Mouse (Mus musculus) thymus, adult 2 months (tissue): ENCODE measurements around the gene Pou2af1. TPM values are rescaled to one million over a fixed set of nuclear protein-coding genes. Genes with fewer than 3 reads are reported as not detected.
A peak's percentile ranks its signal among the peaks of the same experiment; 100 is the strongest.

Experiments
- DNase-seq: peaks from one replicate; pipeline ENCODE4 v3.0.0; 2021
- H3K27ac ChIP-seq: fragments of 200-500 bp; 2 replicates; pipeline ENCODE4 v1.5.1; 2012; ENCODE audit warnings: low read length, control low read depth; ENCODE audit not compliant: control insufficient read depth, insufficient read depth
- H3K27me3 ChIP-seq: fragments of 200-500 bp; 2 replicates; pipeline ENCODE4 v1.6.1; 2012; ENCODE audit warnings: mild to moderate bottlenecking, low read length, moderate library complexity, mixed read lengths; ENCODE audit not compliant: control insufficient read depth, insufficient read depth
- H3K36me3 ChIP-seq: fragments of 200-500 bp; 2 replicates; pipeline ENCODE4 v1.6.1; 2012; ENCODE audit warnings: mild to moderate bottlenecking, low read length, moderate library complexity; ENCODE audit not compliant: control insufficient read depth, insufficient read depth
- H3K4me1 ChIP-seq: fragments of 200-500 bp; replicated peaks from 2 replicates; pipeline ENCODE4 v1.6.1; 2012; ENCODE audit warnings: low read length; ENCODE audit not compliant: control insufficient read depth, insufficient read depth
- H3K4me3 ChIP-seq: fragments of 200-500 bp; 2 replicates; pipeline ENCODE4 v1.5.1; 2012; ENCODE audit warnings: mild to moderate bottlenecking, low read length, control low read depth, moderate library complexity; ENCODE audit not compliant: control insufficient read depth, insufficient read depth
- CTCF ChIP-seq: fragments of 200-500 bp; IDR thresholded peaks from 2 replicates; pipeline ENCODE4 v1.5.1; 2012; ENCODE audit warnings: mild to moderate bottlenecking, control low read depth, low read length, moderate library complexity, borderline replicate concordance; ENCODE audit not compliant: control insufficient read depth, poor library complexity, insufficient read depth; ENCODE audit errors: extremely low read depth
- POLR2A ChIP-seq: fragments of 200-500 bp; IDR thresholded peaks from 2 replicates; pipeline ENCODE4 v1.6.1; 2012; ENCODE audit warnings: mild to moderate bottlenecking, low read length, control low read depth, moderate library complexity; ENCODE audit not compliant: control insufficient read depth, poor library complexity, insufficient read depth; ENCODE audit errors: extremely low read depth
- WGBS: fragments of 180-500 bp; shearing (Covaris S2); methylation state at CpG from one replicate; pipeline ENCODE4 v1.1.7; 2018; 5-methylcytosine and 5-hydroxymethylcytosine counted together
- polyA plus RNA-seq: library from polyadenylated mRNA; depleted of rRNA; stranded (reverse); fragments of >200 nt; gene quantifications from 2 replicates; pipeline ENCODE4 v1.2.3, GENCODE M21; 2012

The Pou2af1 gene
- polyA plus RNA-seq, 1 experiment: 15.0 TPM

- H3K36me3 ChIP-seq: no peaks in the 10 kb centered on the region
- peak; percentile 42 for DNase-seq
- 7% methylated on average over 4 of the region's 4 CpGs for WGBS
- no peak overlapping the region for H3K27ac ChIP-seq
- TF ChIP-seq POLR2A: no peak
- TF ChIP-seq CTCF: no peak
- peaks cover 45% of the 10 kb centered on the region for H3K4me1 ChIP-seq
- H3K4me3 ChIP-seq: no peak overlapping the region
- no peaks in the 10 kb centered on the region for H3K27me3 ChIP-seq
Observed at GRCm38 (mm10) chr9:51185386-51185785, 28.1 kb upstream of the Pou2af1 start.

- TF ChIP-seq CTCF (no peak), POLR2A (no peak)
- H3K27me3 ChIP-seq: no peaks in the 10 kb centered on the region
- no peak overlapping the region for H3K4me3 ChIP-seq
- DNase-seq: no peak
- no peak overlapping the region for H3K27ac ChIP-seq
- H3K4me1 ChIP-seq: peaks cover 40% of the 10 kb centered on the region
- H3K36me3 ChIP-seq: no peaks in the 10 kb centered on the region
- 28% methylated on average over 5 of the region's 5 CpGs for WGBS
Observed at GRCm38 (mm10) chr9:51185871-51186270, 27.6 kb upstream of the Pou2af1 start.

- no peak for DNase-seq
- peaks cover 12% of the 10 kb centered on the region for H3K4me1 ChIP-seq
- H3K27ac ChIP-seq: no peak overlapping the region
- no peak overlapping the region for H3K4me3 ChIP-seq
- WGBS: 64% methylated on average over 3 of the region's 3 CpGs
- no peaks in the 10 kb centered on the region for H3K36me3 ChIP-seq
- no peaks in the 10 kb centered on the region for H3K27me3 ChIP-seq
- TF ChIP-seq POLR2A (no peak), CTCF (no peak)
Observed at GRCm38 (mm10) chr9:51190655-51191054, 22.9 kb upstream of the Pou2af1 start.

- 66% methylated on average over 4 of the region's 4 CpGs for WGBS
- Histone ChIP-seq H3K27ac (no peak overlapping the region), H3K4me3 (no peak overlapping the region), H3K27me3 (no peaks in the 10 kb centered on the region), H3K4me1 (no peaks in the 10 kb centered on the region), H3K36me3 (no peaks in the 10 kb centered on the region)
- TF ChIP-seq CTCF: no peak
- no peak for TF ChIP-seq POLR2A
- no peak for DNase-seq
Observed at GRCm38 (mm10) chr9:51194790-51195189, 18.7 kb upstream of the Pou2af1 start.

- Histone ChIP-seq H3K27me3 (no peaks in the 10 kb centered on the region), H3K4me3 (no peak overlapping the region), H3K36me3 (no peaks in the 10 kb centered on the region), H3K27ac (no peak overlapping the region), H3K4me1 (peaks cover 12% of the 10 kb centered on the region)
- TF ChIP-seq POLR2A (no peak), CTCF (no peak)
- DNase-seq: no peak
- WGBS: 70% methylated on average over 2 of the region's 2 CpGs
Observed at GRCm38 (mm10) chr9:51208974-51209332, 4.6 kb upstream of the Pou2af1 start.

- DNase-seq: no peak
- peaks cover 17% of the 10 kb centered on the region for H3K4me1 ChIP-seq
- no peaks in the 10 kb centered on the region for H3K27me3 ChIP-seq
- WGBS: 68% methylated on average over 6 of the region's 6 CpGs
- no peak overlapping the region for H3K27ac ChIP-seq
- H3K36me3 ChIP-seq: no peaks in the 10 kb centered on the region
- TF ChIP-seq CTCF: no peak
- no peak for TF ChIP-seq POLR2A
- no peak overlapping the region for H3K4me3 ChIP-seq
Observed at GRCm38 (mm10) chr9:51211191-51211590, 2.3 kb upstream of the Pou2af1 start.

- no peak for DNase-seq
- peak overlapping the region; percentile 21 for H3K4me3 ChIP-seq
- H3K4me1 ChIP-seq: peaks cover 17% of the 10 kb centered on the region
- WGBS: 28% methylated on average over 6 of the region's 6 CpGs
- H3K27ac ChIP-seq: peak overlapping the region; percentile 67
- no peaks in the 10 kb centered on the region for H3K27me3 ChIP-seq
- TF ChIP-seq POLR2A (no peak), CTCF (0 out of 2 replicates have a peak, but pooled peaks have one; percentile 6)
- no peaks in the 10 kb centered on the region for H3K36me3 ChIP-seq
Observed at GRCm38 (mm10) chr9:51213729-51214237, 275 bp downstream of the Pou2af1 start.
